Mouse (Mus musculus) bone marrow macrophage, adult 2 months (primary cell): Measurements from ENCODE around the gene Ralb.

Experiments
- CTCF ChIP-seq: IDR thresholded peaks from 2 replicates; pipeline ENCODE4 v1.5.1; 2012; ENCODE audit warnings: low read depth, mild to moderate bottlenecking, low read length, moderate library complexity
- POLR2A ChIP-seq: IDR thresholded peaks from 2 replicates; pipeline ENCODE4 v1.6.1; 2012; ENCODE audit warnings: mild to moderate bottlenecking, low read depth, low read length, borderline replicate concordance

- TF ChIP-seq CTCF (no peak), POLR2A (no peak)
These were observed 29.9 kb downstream of the Ralb start for GRCm38 (mm10) chr1:119474671-119475070.
